Mouse (Mus musculus) adrenal gland, adult 18-20 months (tissue): ENCODE measurements around the gene Rnf181. TPM values are rescaled to one million over a fixed set of nuclear protein-coding genes. Genes with fewer than 3 reads are reported as not detected.

ENCODE experiments used
- DNase-seq, 2 experiments: peaks; one replicate each; pipeline ENCODE4 v3.0.0; 2021 to 2022; ENCODE audit warnings: low spot score in 2 of 2
- total RNA-seq, 2 experiments: library from RNA; stranded (reverse); gene quantifications; 1 replicate in 1 of 2; 2 replicates in 1 of 2; pipeline ENCODE4 v1.2.3; 2021

The Rnf181 gene
- total RNA-seq, 2 experiments from 2014 or later: 187 to 460 TPM

DNA sequence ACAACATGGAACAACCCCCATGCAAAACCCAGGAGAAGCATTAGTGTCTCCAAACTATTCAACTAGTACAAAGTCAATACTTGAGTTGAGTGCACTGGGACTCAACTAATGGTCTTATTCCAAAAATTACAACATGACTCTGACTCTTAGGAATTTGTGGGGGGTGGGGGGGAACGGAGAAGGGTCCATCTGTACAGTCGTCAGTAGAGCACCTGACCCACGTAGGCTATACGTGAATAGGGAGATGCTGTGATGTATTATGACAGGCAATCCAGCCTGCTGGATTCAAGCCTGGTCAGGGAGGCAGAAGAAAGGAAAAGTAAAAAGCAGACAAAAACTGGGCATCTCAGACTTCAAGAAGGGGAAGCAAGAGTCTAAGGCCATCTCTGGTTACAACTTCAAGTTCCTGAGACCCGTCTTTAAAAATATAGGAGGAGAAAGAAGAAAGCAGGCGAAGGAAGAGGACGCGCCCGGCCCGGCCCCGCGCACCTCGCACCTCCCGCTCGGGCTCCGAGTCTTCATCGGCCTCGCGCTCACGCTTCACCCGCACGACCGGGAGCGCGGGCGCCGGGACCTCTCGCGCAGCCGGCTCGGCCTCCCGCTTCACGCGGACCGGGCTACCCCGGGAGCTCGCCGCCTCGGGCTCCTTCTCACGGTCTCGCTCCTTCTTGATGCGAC, 22.2 kb downstream of the Rnf181 start:
- no peak for DNase-seq

DNA sequence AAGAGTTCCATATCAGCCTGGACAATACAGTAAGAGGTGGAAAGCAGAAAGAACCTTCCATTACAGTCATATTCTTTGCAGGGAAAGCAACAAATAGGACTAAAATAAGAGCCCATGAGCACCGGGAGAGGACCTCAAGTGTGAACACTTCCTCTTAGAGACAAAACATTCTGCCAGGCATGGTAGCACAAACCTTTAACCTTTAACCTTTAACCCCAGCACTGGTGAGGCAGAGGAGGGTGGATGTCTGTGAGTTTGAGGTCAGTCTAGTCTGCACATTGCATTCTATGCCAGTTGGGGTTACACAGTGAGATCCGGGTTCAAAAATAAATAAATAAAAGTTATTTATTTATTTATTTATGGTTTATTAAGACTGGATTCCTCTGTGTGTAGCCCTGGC, 26.3 kb downstream of the Rnf181 start:
- no peak for DNase-seq

DNA sequence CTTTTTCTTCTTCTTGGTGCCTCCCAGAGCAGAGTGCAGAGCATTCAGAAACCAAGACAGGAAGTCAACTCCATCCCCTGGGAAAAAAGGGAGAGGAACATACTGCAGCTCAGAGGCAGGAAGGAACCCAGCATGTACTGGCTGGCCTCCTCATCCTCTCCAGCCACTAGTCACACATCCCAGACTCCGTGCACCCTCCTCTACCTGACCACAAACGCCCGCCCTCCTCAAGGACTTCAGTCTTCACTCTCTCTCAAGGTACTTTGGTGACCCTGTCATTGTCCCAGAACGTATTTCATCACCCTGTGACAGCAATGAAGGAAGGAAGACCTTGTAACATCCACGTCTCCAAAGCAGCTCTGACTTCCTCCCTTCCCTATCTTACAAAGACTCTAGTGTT, 33.6 kb downstream of the Rnf181 start:
- DNase-seq: no peak

DNA sequence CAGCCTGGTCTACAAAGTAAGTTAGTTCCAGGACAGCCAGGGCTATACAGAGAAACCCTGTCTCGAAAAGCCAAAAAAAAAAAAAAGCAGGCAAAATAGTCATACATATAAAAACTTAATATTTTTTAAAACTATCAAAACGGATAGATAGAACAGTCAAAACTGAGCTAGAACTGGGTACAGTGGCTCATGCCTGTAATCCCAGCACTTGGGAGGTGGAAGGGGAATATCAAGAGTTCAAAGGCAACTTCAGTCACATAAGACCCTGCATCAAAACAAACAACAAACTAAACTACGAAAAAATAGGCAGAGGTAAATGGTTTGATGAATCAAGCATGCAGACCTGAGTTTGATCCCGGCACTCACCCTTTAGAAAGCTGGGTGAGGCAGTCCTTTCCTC, 36.6 kb downstream of the Rnf181 start:
- no peak for DNase-seq

DNA sequence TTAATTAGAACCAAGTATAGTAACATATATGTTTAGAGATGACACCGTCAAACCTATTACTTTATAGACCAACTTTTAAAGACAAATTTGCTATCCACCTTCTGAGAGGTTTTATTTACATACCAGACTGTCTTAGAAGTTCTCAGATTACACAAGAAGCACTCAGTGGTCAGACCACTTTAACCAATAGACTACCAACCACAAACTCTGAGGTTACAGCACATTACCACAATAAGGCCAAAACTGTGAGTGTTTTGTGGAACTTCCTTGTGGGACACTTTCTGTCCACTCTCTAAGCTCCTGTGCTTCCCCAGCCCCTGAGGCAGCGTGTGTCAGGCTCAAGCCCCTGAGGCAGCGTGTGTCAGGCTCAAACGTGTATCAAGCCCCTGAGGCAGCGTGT, 37.7 kb downstream of the Rnf181 start:
- no peak for DNase-seq

DNA sequence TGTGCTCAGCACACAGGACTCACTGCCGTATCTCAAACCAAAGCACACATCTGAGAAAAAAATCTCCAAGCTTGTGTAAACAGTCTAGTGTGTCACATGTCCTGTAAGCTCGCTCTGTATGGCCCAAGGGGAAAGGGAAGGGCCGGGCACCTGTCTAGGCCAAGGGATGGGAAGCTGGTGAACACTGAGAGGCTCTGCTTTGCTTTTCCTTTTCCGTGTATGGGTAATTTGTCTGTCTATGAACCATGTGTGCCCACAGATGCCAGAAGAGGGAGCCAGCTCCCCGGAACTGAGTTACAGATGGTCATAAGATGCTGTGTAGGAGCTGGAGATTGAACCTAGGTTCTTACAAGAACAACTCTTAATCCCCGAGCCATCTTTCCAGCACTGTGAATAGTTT, 40.5 kb downstream of the Rnf181 start:
- DNase-seq: peak in 1 of 2 experiments; percentile 32

DNA sequence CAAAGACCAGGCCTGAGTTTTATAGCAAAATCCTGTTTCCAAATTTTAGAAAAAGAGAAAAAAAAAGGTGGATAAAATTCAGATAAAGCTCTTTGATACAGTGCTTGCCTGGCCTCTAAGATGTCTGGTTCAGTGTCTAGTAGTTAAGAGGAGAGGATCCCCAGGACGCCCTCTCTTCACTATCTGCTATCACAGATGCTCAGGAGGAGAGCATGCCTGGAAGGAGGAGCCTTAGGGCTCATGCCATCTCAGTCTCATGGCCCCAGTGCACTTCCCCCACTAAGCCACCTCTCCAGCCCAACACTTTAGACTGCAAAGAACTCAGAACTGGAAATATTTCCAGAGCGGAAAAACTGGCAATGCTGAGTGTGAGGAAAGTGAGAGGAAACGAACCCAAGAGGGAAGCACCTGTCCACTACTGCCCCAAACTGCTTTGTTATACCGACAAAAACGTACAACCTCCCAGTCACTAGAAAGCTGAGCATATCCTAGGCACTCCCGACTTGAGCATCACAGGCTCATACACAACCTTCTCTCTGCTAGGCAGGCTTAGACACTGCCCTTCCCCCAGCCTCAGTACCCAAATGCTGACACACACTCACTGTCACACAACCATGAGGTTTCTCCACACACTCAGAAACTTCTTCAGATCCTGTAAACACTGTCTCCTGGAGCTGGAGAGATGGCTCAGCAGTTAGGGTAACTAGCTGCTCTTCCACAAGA, 42.8 kb downstream of the Rnf181 start:
- no peak for DNase-seq

DNA sequence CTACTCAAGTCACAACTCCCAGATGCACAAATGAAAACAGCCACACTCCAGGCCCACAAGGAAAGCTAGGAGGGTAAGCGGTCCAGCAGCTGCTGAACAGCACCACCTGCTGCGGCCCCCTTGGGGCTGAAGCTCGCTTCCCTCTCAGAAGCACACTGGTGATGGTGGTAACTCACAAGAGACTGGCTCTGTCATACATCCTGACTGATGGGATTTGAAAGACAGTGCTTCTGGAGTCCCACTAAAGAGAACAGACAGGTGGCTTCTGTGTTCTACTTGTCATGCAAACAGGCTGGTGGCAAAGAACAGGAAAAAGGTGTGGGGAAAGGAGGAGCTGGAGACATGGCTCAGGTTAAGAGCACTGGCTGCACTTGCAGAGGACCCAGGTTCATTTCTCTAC, 43.8 kb downstream of the Rnf181 start:
- no peak for DNase-seq

DNA sequence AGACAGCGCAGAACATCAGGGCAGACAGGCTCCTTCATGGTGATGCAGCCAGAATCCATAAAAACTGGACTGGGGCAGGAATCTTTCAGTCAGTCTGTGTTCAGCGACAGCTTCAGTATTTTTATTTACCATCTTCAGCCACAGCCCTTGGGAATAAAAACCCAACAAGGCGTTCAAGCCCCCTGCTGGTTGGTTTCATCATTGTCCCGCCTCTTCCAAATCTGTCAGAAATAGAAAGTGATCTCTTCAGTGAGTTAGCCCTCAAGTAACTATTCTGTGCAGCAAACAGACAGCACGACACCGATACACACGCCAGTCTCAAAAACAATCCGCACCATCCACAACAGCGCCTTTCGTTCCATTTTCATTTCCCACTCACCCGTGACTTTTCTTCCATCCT, 47.7 kb downstream of the Rnf181 start:
- peak; percentile 17 to 32 for DNase-seq

DNA sequence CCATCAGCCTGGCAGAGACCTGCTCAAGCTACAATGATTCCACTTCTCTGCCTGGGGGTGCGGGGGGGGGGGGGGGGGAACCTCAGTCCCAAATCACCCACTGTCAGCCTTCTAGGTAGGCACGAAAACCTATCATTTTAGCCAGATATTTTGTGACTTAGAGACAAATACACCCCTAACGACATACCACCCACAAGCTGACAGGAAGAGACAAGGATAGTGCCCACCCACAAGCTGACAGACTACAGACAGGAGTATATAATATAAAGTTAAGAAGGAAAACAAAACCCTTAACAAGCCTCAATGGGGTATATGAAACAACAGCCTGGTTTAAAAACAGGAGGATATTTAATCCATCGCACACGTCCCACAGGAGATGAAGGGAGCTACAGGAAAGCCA, 48.3 kb downstream of the Rnf181 start:
- DNase-seq: no peak

DNA sequence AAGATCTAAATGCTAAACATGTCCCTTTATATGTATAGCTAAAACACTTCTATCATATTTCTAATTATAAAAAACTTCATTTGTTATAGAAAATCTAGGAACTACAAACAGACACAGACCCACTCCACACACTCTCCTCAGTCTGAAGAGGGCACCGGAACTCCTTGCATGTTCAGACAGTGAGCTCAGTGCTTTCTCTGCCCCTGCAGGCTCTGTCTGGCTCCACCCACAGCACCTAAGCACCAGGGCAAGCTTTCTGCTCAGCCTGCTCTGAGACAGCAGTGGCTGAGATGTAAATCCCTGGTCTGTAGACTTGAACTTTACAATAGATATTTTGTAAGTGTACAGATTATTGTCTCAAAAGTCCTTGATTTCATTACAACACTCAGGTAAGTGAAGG, 50.7 kb downstream of the Rnf181 start:
- DNase-seq: no peak

DNA sequence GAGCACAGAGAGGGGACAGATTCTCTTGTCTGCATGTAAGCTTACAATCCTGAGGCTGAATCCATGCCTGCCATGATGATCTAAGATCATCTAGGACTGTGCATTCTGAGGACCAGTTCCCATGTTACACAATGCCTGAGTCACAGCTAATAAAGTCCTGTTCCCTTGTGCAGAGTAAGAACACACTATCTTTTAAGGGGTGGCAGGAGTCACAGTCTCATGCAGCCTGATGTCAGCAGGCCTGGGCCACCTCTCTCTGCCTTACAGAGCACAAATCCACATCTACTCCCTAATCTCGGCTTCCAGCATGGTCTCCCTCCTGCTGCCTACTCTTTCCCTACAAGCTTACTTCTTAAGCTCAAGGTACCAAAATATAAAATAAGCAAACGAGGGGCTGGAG, 51.4 kb downstream of the Rnf181 start:
- no peak for DNase-seq

DNA sequence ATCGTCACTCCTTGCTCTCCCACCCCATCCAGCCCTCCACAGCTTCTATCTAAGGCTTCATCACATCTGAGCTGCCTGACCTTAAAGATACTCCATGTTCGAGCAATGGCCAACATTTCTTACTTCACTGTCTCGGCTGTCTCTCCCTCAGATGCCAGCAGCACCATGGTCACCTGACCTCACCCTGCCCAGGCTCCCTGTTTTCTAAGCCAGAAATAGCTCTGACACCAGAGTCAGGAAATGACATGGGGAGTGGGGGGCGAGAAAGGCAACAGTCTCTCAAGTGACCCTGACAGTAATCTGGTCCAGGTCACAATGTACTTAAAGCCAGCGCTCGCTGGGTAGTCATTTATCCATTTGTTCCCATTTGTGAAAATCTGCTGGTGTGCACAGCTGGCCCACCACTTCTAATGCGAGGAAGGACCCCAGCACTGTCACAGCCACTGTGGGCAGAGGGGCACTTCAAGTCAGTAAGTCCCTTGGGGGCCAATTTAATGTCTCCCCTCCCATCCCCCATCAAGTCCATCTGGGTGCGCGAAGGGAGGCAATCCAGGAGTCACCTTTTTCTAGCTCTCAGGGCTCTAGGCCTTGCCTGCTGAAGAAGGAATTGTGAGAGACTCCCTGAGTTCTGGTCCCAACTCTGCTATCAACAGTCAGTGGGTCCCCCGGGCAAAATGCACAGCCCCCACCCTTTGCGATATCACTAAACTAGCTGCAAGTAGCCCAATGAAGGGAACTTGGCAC, 53.5 kb downstream of the Rnf181 start:
- no peak for DNase-seq

DNA sequence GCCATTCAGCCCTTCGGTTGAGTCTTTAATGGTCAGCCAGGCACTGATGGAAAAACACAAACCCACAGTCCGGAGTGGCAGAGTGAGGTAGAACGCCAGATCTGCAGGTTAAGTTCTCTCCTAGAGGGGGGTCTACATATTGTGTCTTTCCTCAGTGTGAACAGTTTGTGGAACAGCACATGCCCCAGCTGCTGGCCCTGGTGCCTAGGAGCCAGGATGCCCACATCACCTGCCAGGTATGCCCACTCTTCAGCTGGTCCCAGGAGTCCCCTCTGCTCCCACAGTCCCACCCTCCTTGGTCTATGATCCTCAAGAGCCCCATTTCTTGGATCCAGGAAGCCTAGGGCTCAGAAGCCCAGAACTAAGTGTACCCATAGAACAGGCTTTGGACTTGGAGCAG, 54.6 kb downstream of the Rnf181 start:
- no peak for DNase-seq

Other genes starting within 250 kb of the Rnf181 start
- gene Atoh8, start 131.4 kb downstream of the Rnf181 start, total RNA-seq: 1 to 10 TPM; 2.9 to 3.7 TPM
- gene Sftpb, start 62.3 kb downstream of the Rnf181 start, total RNA-seq: not detected
- gene Usp39, start 21.8 kb downstream of the Rnf181 start, total RNA-seq: 10 to 100 TPM; 30.9 to 31.7 TPM
- gene 0610030E20Rik, start 19.6 kb downstream of the Rnf181 start, total RNA-seq: 10 to 100 TPM; 24.2 to 33.2 TPM
- gene Tmem150a, start 11.5 kb downstream of the Rnf181 start, total RNA-seq: 10 to 100 TPM; 24.3 to 24.4 TPM
- 10 to 100 TPM; 22.9 to 25.5 TPM for gene Vamp5, start 13.5 kb upstream of the Rnf181 start, total RNA-seq
- 100 to 1,000 TPM; 111 to 140 TPM for gene Vamp8, start 23.7 kb upstream of the Rnf181 start, total RNA-seq
- 10 to 100 TPM; 48.6 to 59.5 TPM for gene Ggcx, start 47.4 kb upstream of the Rnf181 start, total RNA-seq
- gene Mat2a, start 72.6 kb upstream of the Rnf181 start, total RNA-seq: 100 to 1,000 TPM; 291 to 320 TPM
- gene Sh2d6, start 154.8 kb upstream of the Rnf181 start, total RNA-seq: under 1 TPM; 0.26 to 0.27 TPM
- 10 to 100 TPM; 43.1 to 57.0 TPM for gene Capg, start 177.4 kb upstream of the Rnf181 start, total RNA-seq
- 10 to 100 TPM; 10.9 to 13.5 TPM for gene Elmod3, start 231.5 kb upstream of the Rnf181 start, total RNA-seq
- 100 to 1,000 TPM; 332 to 343 TPM for gene Retsat, start 231.5 kb upstream of the Rnf181 start, total RNA-seq